Mouse (Mus musculus) T-cell, adult 2 months (primary cell): Measurements from ENCODE around the gene Tceal9.
A peak's percentile ranks its signal among the peaks of the same experiment; 100 is the strongest.
"Not testable (repeated sequence)": the region's sequence is repeated elsewhere in the genome, so short reads cannot be mapped to it uniquely, and the experiment has no call there.

ENCODE experiments used
- DNase-seq: peaks from one replicate; pipeline ENCODE4 v3.0.0; 2022; ENCODE audit warnings: low spot score

Gene Tceal9

DNA sequence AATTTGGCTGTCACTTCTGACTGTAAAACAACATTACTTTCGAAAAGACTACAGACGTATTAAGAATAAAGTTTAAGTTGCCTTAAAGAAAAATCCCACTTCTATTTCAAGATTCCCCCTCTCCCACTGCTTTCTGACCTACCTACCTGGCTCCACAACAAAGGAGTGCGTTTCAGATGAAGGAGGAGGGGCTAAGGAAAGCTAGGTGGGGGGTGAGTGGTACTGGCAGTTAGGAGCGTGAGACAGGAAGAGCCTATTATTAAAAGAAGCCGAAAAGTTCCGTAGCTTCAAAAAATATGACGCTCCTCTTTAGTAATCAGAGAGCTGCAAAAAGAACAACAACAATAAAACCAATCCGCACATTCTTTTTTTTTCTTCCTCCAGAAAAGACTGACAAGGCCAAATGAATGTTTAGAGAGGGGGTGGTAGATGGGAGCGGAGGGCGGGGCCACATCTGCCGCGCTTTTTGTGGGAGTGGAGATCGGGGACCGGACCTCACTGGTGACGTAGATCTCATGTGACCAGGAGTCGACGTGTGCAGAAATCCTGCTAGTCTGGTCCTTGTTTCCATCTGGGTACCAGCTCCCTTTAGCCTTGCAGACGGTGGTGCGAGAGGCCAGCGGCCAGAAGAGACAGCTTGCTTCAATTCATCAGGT, at the start of gene Tceal9:
Gene Tceal9, plus strand, starts transcription at position 506 of the 656 bp plus-strand sequence.
- DNase-seq, result peak; percentile 67

DNA sequence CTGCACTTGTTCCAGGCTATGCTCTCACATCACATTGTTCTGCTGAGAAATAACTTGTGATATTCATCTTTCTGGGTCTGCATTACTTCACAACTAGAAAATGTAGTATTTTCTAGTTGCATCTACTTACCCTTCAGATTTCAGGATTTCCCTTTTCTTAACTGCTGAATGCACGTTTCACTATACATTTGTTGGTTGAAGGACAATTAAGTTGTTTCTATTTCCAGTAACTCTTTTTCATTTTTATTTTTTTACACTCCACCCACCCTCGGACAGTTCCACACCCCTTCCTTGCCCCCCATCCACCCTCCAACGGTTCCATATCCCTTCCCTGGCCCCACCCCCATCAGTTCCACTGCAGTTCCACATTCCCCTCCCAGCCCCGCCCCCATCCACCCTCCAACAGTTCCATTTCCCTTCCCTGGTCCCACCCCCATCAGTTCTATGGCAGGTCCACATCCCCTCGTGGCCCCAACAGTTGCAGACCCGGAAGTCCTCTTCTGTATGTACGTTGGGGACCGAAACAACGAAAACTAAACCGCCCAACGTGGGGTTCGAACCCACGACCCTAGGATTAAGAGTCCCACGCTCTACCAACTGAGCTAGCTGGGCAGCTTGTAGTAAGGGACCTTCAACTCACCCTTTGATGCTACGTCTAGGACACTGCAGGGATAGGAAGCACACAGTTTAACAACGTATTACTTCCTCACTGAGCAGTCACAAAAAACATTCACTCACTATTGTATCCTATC, 49.5 kb upstream of the Tceal9 start:
- DNase-seq, result no peak

DNA sequence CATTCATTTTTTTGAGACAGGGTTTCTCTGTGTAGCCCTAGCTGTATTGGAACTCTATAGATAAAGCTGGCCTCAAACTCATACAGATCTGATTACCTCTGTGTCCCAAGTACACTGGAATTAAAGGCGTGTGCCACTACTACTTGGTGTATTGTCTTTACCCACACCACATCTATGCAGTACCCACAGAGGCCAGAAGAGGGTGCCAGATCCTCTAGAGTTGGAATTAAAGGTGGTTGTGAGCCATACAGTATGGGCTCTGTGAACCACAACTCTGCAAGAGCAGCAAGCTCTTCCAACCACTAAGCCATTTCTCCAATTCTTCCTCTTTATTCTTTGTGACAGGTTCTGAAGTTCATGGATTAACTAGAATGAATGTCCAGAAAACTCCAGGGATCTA, 48.0 kb upstream of the Tceal9 start:
- DNase-seq, result no peak

DNA sequence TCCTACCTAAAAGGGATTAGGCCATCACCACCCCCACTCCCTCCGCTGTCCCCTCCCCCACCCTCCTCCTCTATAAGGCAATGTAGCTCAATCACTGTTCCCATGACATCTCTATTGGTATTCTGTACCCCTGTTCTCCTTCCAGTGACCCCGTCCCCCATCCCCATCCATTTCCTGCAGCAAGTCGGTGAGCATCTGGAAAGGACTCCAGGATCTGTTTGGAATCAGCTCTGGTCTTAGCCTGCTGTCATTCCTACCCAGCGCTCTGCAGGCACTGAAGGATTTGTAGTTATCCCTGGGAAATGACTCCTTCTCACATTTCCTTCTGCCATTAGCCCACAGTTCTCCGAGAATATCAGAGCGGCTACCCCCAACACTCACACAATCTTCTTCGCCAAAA, 41.6 kb upstream of the Tceal9 start:
- DNase-seq, result no peak

DNA sequence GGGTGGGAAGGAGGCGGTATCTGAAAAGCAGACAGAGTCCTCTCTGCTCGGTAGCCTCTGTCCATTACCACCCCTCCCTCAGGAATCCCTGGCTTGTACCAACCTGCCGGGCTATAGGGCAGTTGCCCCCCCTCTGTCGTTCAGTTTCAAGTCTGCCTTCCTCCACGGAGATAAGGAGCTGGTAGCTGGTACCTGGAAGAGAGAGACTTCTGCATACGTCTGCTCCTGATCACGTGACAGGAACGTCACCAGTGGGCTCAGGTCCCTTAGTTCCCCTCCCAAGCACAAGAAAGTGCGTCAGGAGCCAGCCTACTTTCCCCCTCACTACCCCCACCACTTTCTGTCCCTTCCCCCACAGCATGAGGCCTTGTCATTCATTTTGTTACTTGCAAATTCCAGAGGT, 41.2 kb upstream of the Tceal9 start, which contains the start of gene Tceal5:
Gene Tceal5, minus strand, starts transcription at position 213 of the 403 bp plus-strand sequence.
- DNase-seq, result no peak

DNA sequence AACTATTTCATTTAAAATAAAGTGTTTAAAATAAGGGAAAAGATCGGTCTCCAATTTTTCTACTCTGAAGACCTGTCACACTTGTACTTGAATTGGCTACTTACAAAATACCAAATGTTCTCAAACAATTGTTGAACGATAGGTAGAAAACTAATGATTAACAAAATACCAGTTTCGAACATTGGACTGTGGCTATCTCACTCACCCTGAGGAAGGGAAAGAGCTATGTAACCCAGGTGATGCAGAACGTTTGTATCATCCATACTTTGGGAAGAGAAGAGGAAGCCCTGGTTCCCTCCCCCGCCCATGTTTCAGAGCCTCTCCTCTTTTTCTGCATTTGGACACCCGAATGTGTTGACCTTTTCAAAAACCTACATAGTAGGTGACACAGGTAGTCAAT, 40.5 kb upstream of the Tceal9 start:
- no peak for DNase-seq

DNA sequence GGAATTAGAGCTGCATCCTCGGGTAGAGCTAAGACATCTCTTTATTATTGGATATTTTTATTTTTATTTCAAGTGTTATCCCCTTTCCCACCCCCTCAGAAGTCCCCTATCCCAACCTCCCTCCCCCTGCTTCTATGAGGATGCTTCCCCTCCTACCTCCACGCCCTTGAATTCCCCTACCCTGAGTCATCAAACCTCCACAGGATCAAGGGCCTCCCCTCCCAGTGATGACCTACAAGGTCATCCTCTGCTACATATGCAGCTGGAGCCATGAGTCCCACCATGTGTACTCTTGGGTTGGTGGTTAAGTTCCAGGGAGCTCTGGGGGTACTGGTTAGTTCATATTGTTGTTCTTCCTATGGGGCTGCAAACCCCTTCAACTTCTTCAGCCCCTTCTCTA, 31.5 kb upstream of the Tceal9 start:
- no peak for DNase-seq

DNA sequence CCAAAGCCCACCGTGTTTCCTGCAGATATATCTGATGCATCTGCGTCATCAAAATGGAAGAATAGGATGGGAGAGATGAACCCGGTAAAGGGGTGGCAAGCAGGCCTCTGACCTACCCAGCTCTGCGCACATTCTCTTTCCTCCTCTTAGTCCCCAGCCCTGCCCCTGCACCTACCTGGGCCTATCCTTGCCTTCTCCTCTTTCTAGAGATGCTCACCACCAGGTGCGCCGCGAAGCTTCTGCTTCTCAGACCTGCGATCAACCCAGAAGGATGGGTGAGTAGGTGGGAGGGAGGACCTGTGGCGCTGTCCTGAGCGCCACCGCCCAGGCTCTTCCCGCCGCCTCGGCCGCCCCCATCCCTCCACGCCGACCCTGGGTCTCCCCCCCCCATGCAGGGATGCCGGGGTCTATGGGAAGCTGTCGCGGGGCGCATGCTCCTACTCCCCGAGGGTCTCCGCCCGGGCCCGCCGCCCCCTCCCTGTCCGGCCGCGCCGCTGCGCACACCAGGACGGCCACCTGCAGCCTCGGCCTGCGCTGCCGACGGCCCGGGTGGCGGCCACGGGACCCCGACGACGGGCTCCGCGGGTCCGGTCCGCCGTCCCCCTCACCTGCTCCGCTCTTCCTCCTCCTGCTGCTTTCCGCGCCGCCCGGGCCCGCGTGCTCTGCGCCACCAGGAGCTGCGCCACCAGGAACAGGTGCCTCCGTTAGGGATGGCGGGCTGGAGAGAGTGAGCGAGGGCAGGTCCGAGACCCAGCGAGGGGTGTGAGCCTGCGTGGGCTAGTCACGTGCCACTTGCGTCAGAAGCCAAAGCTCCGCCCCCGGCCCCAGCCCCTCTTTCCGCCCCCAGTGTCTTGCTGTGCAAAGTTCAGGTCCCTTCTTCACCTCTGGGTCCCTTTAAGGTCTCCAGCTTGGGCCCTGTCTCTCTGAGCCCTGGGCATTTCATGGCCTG, 29.9 kb upstream of the Tceal9 start, which contains the start of the genes Tceal7 and Bex1:
Gene Tceal7, plus strand, starts transcription at position 51 of the 949 bp plus-strand sequence.
Gene Bex1, minus strand, starts transcription at position 785 of the 949 bp plus-strand sequence.
- not testable (repeated sequence) for DNase-seq

DNA sequence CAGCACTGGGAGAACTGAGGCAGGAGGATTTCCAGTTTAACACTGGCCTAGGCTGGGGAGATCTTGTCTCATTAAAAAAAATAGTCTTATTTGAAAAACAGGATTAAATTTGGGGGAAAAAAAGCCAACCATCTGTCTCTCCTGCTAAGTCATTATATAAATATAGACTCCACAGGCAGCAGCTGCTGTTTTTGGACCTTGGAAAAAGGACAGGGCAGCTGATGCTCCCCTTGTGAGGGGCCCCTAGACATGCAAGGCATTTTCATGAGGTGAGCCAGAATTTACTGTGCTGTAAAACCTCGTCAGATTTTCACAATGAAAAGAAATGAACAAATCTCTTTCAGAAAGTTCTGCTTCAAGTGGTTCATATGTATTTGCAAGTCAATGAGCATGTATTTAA, 28.6 kb upstream of the Tceal9 start:
- no peak for DNase-seq

DNA sequence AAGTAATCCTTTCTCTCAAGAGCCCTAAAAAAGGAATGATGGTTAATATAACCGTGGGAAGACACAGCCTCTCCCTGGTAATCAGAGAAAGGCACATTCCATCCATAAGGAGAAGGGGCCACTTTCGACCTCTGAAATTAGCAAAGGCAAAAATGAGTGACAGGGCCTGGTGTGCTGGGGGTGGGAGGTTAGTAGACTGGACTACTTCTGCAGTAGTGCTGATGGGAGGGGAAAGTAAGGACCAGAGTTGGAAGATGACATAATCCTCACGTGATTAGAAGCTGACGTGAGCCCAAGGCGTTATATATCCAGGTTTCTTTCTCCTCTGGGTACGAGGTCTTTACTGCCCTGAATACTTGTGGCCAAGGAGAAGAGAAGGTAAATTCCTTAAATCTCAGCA, 21.2 kb upstream of the Tceal9 start:
- DNase-seq, result no peak

DNA sequence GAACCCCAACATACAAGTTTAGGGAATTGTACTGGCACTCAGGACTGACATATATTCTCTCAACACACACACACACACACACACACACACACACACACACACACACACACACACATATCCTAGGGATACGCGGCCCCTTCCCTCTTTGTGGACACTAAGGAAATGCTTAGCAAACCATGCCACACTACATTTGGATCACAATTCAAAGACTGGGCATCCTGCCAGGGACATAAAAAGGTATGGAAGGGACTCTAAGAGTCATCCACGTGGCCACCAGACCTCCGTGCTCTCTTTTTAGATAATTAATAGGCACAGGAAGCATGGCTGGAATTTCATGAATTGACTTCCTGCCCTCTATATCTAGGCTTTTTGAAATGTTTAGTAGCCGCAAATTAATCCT, 17.1 kb upstream of the Tceal9 start:
- DNase-seq, result no peak

DNA sequence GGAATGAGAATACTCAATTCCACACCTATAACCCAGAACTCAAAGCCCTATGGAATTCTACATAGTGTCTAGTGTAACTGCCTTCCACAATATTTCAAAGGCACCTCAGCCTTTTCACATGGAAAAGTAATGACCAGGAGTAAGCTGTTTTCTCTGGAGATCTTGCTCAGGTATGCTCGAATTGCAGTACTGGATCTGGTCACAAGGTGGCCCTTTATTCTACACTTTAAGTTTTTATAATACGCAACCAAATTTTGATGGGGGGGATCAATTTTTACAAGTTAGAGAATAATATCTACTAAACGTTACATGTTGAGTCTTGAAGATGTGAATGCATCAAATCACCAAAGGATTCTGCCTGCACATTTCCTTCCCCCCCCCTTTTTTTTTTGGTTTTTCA, 6.8 kb upstream of the Tceal9 start:
- peak; percentile 19 for DNase-seq

DNA sequence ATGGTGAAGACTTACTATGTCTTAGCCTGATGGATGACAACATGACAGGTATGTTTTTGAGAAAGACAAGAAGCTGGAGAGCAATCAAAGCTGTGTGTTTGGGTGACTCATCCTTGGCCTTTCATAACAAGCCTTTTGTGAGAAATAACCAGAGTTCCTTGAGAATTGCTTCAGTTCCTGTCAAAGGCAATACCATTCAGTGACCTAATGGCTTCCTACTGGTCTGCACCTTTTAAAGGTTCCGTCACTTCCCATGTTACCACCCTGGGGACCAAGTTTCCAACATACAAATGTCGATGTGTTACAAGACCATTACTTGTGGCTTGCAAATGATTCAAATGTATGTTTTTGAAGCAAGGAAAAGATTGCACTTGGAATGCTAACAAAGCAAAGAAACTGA, 1.7 kb upstream of the Tceal9 start:
- no peak for DNase-seq

DNA sequence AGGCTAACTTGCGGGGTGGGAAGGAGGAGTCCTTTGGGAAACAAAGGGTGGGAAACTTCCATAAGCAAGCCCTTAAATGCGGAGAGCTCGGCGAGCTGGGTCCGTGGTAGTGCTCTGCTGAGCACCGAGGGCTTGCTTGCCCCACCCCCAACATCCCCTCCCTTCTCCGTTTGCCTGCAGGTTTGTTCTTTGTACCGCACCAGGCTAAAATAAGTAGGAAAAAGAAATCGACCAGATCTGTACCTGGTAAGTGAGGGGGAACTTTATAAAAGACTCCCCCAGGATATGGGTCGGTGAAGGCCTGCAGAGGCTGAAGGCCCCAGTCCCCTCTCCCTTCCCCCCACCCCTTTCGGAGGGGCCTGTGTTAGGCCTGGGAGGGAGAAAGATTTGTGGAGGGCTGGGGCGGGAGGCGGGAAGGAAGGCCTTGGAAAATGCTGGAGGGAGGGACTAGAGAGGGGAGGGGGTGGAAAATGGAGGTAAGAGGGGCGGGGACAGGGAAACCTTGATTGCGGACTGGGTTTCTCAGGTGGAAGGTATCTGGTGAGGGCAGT, 717 bp downstream of the Tceal9 start:
- DNase-seq, result no peak

DNA sequence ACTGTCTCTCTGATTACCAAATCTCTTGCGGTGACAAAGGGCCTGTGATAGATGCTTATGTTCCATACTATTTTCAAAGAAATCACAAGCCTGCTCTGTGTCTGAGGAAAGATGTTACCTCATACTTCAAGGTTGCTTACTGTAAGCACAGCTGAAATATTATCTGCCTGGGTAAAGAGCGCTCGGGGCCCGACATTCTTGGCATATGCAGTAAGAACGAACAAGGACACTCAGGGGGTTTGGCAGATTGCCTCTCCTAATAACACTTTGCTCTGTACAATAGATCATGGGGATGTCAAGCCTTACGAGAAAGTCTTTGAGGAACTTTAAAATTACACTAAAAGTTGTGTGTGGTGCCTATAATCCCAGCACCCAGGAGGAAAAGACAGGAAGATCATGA, 3.9 kb downstream of the Tceal9 start:
- DNase-seq, result no peak

DNA sequence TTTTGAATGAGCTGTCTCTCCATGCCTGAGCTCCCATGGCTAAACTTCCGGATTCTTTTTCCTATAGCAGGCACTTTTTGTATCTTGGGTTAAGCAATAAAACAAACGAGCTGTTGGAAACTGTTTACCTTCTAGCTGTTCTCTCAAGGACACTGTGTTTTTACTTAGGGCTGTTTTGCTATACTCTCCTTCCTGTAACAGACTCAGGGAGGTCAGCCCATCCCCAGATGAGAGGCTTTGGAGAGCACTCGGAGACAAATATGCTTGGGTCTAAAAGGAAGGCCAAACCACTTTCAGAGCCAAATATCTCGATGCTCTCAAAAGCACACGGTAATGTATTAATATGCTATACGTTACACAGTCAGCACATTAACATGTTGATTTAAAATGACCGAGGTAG, 4.8 kb downstream of the Tceal9 start:
- DNase-seq, result no peak

DNA sequence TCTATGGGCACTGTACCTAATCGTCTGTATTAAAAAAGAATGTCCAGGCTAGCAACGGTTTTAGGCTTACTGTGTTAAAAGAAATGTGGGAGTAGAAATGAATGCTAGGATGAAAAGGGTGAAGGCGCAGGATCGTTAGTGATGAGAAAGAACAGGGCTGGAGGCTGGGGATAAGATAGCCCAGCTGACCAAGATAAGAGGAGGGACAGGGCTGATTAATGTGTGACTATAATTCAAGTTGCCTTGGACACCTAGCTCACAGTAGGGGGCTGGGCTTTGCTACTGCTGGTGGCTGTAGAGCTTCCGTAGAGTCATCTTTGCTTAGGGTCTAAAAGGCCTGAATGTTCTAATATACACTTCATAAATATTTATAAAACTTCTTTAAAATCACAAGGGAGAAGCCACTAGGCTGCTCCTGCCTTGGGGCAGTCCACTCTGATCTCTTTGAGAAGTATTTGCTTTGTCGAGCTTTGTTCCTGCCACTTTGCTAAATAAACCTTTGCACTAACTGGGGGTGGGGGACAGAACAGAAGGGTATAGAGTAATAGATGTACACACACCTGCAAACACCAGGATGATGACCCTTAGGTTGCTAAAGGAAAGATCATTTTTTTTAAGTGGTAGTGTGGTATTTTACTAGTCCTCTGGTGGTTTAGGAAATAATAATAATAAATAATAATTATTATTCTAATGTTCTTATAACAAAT, 7.3 kb downstream of the Tceal9 start:
- DNase-seq, result no peak

DNA sequence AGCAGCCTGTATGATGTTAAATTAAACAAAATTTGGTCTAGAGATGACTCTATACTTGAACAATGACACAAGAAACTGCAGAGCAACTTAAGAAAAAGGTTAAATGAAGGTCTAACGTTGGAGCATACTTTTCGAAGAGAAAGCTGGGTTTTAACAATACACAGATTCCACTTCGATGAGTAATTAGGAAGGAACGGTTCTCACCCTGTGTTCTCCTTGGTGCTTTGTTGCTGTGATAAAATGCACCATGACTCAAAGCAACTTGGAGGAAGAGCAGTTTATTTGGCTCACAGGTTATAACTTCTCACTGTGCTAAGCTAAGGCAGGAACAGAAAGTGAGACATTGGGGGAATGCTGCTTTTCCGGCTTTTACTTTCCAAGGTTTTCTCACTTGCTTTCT, 22.8 kb downstream of the Tceal9 start:
- DNase-seq, result no peak

DNA sequence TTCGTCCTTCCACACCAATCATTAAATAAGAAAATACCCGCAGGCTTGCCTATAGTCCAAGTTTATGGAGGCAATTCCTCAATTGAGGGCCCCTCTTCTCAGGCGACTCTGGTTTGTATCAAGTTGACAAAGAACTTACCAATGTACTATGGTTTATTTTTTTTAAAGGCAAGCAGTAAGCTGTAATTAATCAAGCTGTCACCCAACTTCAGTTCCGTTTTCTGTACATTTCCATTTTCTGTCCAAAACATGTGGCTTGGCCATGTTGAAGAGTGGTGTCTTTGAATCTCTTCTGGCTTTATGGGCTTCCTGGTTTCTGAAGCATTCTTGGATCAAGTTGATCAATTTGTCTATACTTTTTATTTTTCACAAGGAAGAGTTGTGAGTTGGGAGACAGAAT, 23.3 kb downstream of the Tceal9 start:
- DNase-seq, result no peak

DNA sequence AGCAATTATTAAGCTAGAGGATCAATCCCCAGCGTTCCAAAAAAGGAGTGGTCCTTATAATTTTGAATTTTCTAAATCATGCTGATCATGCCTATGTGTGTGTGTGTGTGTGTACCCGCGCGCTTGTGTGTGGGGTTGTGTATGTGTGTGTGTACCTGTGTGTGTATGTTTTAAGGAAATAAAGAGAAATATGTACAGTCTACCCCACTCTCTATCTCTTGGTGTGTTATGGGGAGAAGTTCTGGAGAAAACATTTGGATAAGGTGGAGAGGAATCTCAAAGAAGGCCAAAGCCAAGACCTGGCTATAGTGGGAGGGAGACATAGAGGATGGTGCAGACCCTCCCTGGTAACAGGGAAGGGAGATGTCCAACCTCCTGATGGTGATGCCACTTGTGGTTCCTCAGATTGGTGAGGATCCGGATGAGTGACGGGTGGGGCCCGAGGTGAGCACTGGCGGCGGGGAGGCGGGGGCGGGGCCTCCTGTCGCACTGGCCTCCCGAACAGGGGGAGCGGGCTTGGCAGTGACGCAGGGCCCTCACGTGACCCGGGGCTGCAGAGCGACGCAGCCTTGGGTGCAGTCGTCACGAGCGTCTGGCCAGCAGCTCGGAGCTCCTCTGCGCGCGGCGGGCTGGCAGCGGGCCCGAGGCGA, 25.0 kb downstream of the Tceal9 start, which contains the start of gene Bex3:
Gene Bex3, plus strand, starts transcription at position 511 of the 650 bp plus-strand sequence.
- DNase-seq, result peak; percentile 67
